ENCODE assay signal across 7 mouse cellular contexts in genomic region chr10:20966090-20966489, GRCm38 (mm10). TPM values are rescaled to one million over a fixed set of nuclear protein-coding genes. Genes with fewer than 3 reads are reported as not detected.
DNase-seq lines count a peak whose midpoint lies in the region.

No protein-coding gene starts in this region.

- DNase-seq in WW6 (ENCODE audit: low read depth, low spot score) = peak; percentile 45
- DNase-seq in cerebellum, adult 9-11 months = peak; percentile 61
- DNase-seq in frontal cortex, adult 2 months (ENCODE audit: extremely low spot score in 1 of 2, low spot score in 1 of 2) = peak; percentile 55 to 83
- DNase-seq in induced T-regulatory cell, adult 2 months (ENCODE audit: low read depth) = peak; percentile 94
- DNase-seq in left cerebral cortex, adult 18-20 months (ENCODE audit: low spot score in 2 of 2) = peak; percentile 74 to 81
- DNase-seq in mesoderm, embryonic 11.5 days (ENCODE audit: low read depth, low spot score) = peak; percentile 85
- peak; percentile 47 to 62 for DNase-seq in right cerebral cortex, postnatal 36 days (ENCODE audit: low spot score in 2 of 2)

RNA-seq across cellular contexts. Expression of gene Ahi1, which starts 13.7 kb away (rescaled TPM):
- polyA plus RNA-seq in frontal cortex, adult 2 months (2012; rRNA removed) = 275 and 304 TPM in 2 replicates
- 100 to 1,000 TPM; 163 to 187 TPM for total RNA-seq in left cerebral cortex, adult 18-20 months (2021)

Comparison
In these comparisons a context has a peak if more than half of its experiments do, and no peak if none do; other contexts are left out.
1. Peak in every context shown above with its lines: DNase-seq.